Mouse (Mus musculus): ENCODE measurements around the gene Chrna4. TPM values are rescaled to one million over a fixed set of nuclear protein-coding genes. Genes with fewer than 3 reads are reported as not detected.

Chrna4 gene
- 0.02 and 0.11 TPM in 2 replicates for polyA plus RNA-seq (2012; rRNA removed; ENCODE audit: low replicate concordance)

DNA sequence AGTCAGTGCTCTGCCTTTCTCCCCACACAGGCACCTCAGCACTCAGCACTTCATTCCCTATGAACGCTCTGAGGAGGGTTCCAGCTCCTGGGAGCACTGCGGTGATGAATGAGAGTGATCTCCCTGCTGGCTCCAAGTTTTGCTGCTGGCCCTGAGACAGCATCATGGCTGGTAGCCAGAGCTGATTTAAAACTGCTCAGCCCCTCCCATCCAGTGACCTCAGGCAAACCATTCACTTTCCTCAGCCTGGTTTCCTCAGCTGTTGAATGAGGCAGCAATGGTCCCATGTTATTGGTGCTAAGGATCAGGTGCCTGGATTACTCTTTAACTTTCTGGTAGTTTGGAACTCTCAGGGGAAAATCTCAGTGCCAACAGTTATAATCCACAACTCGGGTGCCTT, at the start of gene Chrna4:
Chrna4 (minus strand) TSS at position 110 of the 400 bp plus-strand sequence.

DNA sequence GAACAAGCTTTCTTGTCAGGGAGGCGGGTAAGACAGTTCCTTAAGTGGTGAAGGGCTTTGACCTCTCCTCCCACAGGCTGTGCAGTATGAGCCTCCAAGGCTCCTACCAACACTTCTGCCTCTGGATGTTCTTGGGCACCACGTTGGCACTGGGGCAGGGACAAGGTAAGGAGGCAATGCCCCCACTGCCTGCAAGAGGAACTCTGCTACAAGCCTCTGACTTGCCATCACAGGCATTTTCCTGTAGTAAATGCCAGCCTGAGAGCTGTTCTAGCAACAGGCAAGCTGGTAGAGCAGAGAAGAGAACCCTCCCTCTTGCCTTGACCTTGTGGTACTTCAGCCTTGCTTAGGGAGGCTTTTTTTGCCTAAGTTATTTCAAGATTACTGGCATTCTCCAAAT, 56.9 kb downstream of the Chrna4 start, which contains the start of gene Col20a1:
Col20a1 (plus strand) TSS at position 87 of the 400 bp plus-strand sequence.

Other genes with a start within 250 kb of the Chrna4 start
- gene Ythdf1, start 122.6 kb downstream of the Chrna4 start, polyA plus RNA-seq (2012; rRNA removed; ENCODE audit: low replicate concordance), result 8.8 and 14.8 TPM in 2 replicates
- not detected in 2 replicates for gene Birc7, start 114.5 kb downstream of the Chrna4 start, polyA plus RNA-seq (2012; rRNA removed; ENCODE audit: low replicate concordance)
- 3.3 and 3.5 TPM in 2 replicates for gene Nkain4, start 88.8 kb downstream of the Chrna4 start, polyA plus RNA-seq (2012; rRNA removed; ENCODE audit: low replicate concordance)
- 46.8 and 52.4 TPM in 2 replicates for gene Arfgap1, start 76.3 kb downstream of the Chrna4 start, polyA plus RNA-seq (2012; rRNA removed; ENCODE audit: low replicate concordance)
- 2.1 and 3.8 TPM in 2 replicates for gene Col20a1, start 57.0 kb downstream of the Chrna4 start, polyA plus RNA-seq (2012; rRNA removed; ENCODE audit: low replicate concordance)
- gene Kcnq2, start 91.8 kb upstream of the Chrna4 start, polyA plus RNA-seq (2012; rRNA removed; ENCODE audit: low replicate concordance), result 0.38 and 0.50 TPM in 2 replicates
- 2.7 and 3.7 TPM in 2 replicates for gene Eef1a2, start 113.5 kb upstream of the Chrna4 start, polyA plus RNA-seq (2012; rRNA removed; ENCODE audit: low replicate concordance)
- 266 and 328 TPM in 2 replicates for gene Ppdpf, start 143.7 kb upstream of the Chrna4 start, polyA plus RNA-seq (2012; rRNA removed; ENCODE audit: low replicate concordance)
- 1.1 and 6.9 TPM in 2 replicates for gene Ptk6, start 159.2 kb upstream of the Chrna4 start, polyA plus RNA-seq (2012; rRNA removed; ENCODE audit: low replicate concordance)
- 0.57 and 0.96 TPM in 2 replicates for gene Srms, start 169.6 kb upstream of the Chrna4 start, polyA plus RNA-seq (2012; rRNA removed; ENCODE audit: low replicate concordance)
- 0.30 and 0.58 TPM in 2 replicates for gene Fndc11, start 176.5 kb upstream of the Chrna4 start, polyA plus RNA-seq (2012; rRNA removed; ENCODE audit: low replicate concordance)
- 30.3 and 39.9 TPM in 2 replicates for gene Helz2, start 198.5 kb upstream of the Chrna4 start, polyA plus RNA-seq (2012; rRNA removed; ENCODE audit: low replicate concordance)
- gene Gmeb2, start 244.5 kb upstream of the Chrna4 start, polyA plus RNA-seq (2012; rRNA removed; ENCODE audit: low replicate concordance), result 16.9 and 31.9 TPM in 2 replicates